Mouse (Mus musculus): ENCODE measurements around the gene Fgf14. TPM values are rescaled to one million over a fixed set of nuclear protein-coding genes. Genes with fewer than 3 reads are reported as not detected.
"Not testable (repeated sequence)": the region's sequence is repeated elsewhere in the genome, so short reads cannot be mapped to it uniquely, and the experiment has no call there.

The Fgf14 gene
- polyA plus RNA-seq, 1 experiment from 2014 or later = 0.03 TPM

DNA sequence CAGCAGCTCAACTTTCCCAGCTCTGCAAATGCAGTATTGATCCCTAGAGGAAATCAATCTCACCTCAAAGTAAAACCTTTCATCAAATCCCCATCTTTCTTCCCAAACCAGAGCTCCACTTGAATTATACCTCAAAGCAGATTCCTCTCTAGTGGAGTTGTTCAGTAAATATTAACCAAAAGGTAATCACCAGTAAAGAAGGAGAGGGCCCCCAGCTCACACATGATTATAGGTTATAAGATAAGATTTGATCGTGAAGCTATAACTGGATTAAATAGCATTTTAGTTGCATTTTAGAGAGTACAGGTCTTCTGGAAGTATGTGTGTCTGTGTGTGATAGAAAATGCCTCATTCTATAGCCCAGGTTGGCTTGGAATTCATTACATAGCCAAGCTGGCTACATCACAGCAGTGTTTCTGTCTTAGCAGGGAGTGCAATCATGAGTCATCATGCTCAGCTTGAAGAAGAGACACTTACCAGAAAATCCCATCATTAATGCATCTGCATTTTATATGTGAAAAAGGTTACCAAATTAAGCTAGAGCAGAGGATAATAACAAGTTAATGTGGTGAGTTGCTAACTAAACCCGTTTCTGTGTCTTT lies 202.8 kb downstream of the Fgf14 start:
- Histone ChIP-seq H3K36me3 (replicated peaks) (no peaks in the 10 kb centered on the region), H3K4me1 (replicated peaks) (no peaks in the 10 kb centered on the region), H3K27me3 (no peaks in the 10 kb centered on the region), H3K27ac (replicated peaks) (no peak overlapping the region), H3K9me3 (replicated peaks) (no peaks in the 10 kb centered on the region), H3K9ac (no peak overlapping the region), H3K4me2 (no peak overlapping the region), H3K4me3 (replicated peaks) (no peak overlapping the region)
- WGBS (ENCODE audit: insufficient replicate concordance) = 41% methylated on average over 2 of the region's 2 CpGs
- ATAC-seq (ENCODE audit: insufficient read depth) = no peak

DNA sequence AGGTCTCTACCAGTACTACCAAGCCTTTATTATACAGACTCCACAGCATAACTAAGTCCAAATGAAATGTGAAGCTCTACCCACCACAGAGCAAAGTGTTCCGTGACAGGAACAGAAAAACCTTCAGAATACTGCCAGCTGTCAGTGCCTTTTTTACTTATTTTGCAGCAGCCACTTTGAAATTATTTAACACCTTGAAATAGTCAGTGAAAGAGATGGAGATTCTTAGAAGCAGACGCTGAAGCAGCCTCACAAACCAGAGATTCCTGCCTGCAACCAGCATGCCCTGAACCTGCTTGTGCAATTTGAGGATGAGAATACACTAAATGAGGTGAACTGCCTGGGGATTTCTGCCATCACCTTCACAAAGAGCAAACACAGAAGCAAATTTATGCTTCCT lies 206.0 kb downstream of the Fgf14 start:
- no peaks in the 10 kb centered on the region for H3K27me3 ChIP-seq
- no peaks in the 10 kb centered on the region for H3K4me1 ChIP-seq (replicated peaks)
- no peaks in the 10 kb centered on the region for H3K36me3 ChIP-seq (replicated peaks)
- ATAC-seq (ENCODE audit: insufficient read depth) = no peak
- 48% methylated on average over 2 of the region's 2 CpGs for WGBS (ENCODE audit: insufficient replicate concordance)
- no peak overlapping the region for H3K4me3 ChIP-seq (replicated peaks)
- H3K9me3 ChIP-seq (replicated peaks) = no peaks in the 10 kb centered on the region
- H3K4me2 ChIP-seq = no peak overlapping the region
- H3K27ac ChIP-seq (replicated peaks) = no peak overlapping the region
- no peak overlapping the region for H3K9ac ChIP-seq

GRCm38 (mm10) chr14:124455120-124455519 lies 221.8 kb downstream of the Fgf14 start:
- WGBS (ENCODE audit: insufficient replicate concordance) = 63% methylated on average over 1 of the region's 1 CpGs
- H3K27ac ChIP-seq (replicated peaks) = no peak overlapping the region
- no peak overlapping the region for H3K4me3 ChIP-seq (replicated peaks)
- H3K4me1 ChIP-seq (replicated peaks) = no peaks in the 10 kb centered on the region
- no peaks in the 10 kb centered on the region for H3K27me3 ChIP-seq
- ATAC-seq (ENCODE audit: insufficient read depth) = no peak
- H3K36me3 ChIP-seq (replicated peaks) = no peaks in the 10 kb centered on the region
- H3K9ac ChIP-seq = no peak overlapping the region
- H3K4me2 ChIP-seq = no peak overlapping the region
- no peaks in the 10 kb centered on the region for H3K9me3 ChIP-seq (replicated peaks)

DNA sequence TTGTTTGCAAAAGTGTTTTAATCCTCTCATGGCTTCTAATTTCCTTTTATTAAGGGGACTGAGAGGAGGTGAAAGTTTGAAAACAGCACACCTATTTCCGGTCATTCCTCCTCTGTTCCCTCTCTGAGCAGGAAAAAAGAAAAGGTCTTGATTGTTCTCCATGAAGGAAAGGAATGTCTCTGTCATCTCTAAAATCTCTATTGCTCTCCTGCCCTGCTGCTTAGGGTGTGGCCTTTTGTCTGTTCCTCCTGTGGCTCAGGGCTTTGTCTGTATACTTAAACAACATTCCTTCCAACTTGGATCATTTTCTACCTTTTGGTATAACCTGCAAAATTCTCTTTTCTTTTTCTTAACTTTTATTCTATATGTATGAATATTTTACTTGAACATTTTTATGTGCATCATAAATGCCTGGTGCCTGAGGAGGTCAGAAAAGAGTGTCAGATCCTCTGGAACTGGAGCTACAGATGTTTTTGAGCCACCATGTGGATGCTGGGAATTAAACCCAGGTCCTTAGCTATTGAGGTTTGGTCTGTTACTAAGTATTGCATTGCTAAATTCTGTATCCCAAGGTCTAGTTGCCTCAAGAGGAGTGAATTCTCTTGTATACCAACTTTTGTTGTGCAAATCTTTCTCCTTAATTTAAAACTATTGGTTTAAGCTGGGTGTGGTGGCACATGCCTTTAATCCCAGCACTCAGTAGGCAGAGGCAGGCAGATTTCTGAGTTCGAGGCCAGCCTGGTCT lies 230.7 kb downstream of the Fgf14 start:
- Histone ChIP-seq H3K9ac (no peak overlapping the region), H3K27me3 (no peaks in the 10 kb centered on the region), H3K36me3 (replicated peaks) (no peaks in the 10 kb centered on the region), H3K27ac (replicated peaks) (no peak overlapping the region), H3K4me2 (no peak overlapping the region), H3K9me3 (replicated peaks) (no peaks in the 10 kb centered on the region), H3K4me1 (replicated peaks) (no peaks in the 10 kb centered on the region), H3K4me3 (replicated peaks) (no peak overlapping the region)
- ATAC-seq (ENCODE audit: insufficient read depth) = no peak
- WGBS (ENCODE audit: insufficient replicate concordance) = 43% methylated on average over 2 of the region's 2 CpGs

GRCm38 (mm10) chr14:124444831-124445230 lies 232.1 kb downstream of the Fgf14 start:
- ATAC-seq (ENCODE audit: insufficient read depth) = no peak
- Histone ChIP-seq H3K4me3 (replicated peaks) (no peak overlapping the region), H3K4me1 (replicated peaks) (no peaks in the 10 kb centered on the region)

DNA sequence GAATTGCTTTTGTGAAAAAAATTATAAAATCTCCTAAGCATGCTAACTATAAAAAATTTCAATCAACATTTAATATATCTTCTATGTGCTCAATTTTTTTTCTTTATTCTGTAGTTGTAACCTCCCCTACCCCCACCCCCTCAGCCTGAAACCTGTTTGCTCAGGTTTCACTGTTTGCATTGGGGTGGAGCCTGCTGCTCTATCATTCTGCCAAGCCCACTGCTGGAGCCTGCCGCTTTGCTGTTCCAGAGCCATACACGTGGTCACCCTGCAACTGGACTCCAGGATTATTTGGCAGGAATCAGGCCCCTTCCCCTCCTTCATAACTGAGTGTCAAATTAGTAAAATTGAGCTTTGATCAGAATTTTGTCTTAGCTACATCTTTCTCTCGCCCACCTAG lies 237.6 kb downstream of the Fgf14 start:
- not testable (repeated sequence) for H3K9ac ChIP-seq; H3K27ac ChIP-seq (replicated peaks); H3K4me2 ChIP-seq; H3K9me3 ChIP-seq (replicated peaks); H3K36me3 ChIP-seq (replicated peaks); H3K4me3 ChIP-seq (replicated peaks); H3K27me3 ChIP-seq; ATAC-seq (ENCODE audit: insufficient read depth); H3K4me1 ChIP-seq (replicated peaks)
- 20% methylated on average over 3 of the region's 3 CpGs for WGBS (ENCODE audit: insufficient replicate concordance)

More at GRCm38 (mm10) chr14:124444831-124445230, 232.1 kb downstream of the Fgf14 start:
- no peak overlapping the region for H3K27ac ChIP-seq (replicated peaks)
- no peak overlapping the region for H3K4me2 ChIP-seq
- H3K36me3 ChIP-seq (replicated peaks) = no peaks in the 10 kb centered on the region
- no peak overlapping the region for H3K9ac ChIP-seq
- H3K9me3 ChIP-seq (replicated peaks) = no peaks in the 10 kb centered on the region
- no peaks in the 10 kb centered on the region for H3K27me3 ChIP-seq

GRCm38 (mm10) chr14:124411890-124412289 lies 265.0 kb downstream of the Fgf14 start:
- Histone ChIP-seq H3K27me3 (no peaks in the 10 kb centered on the region), H3K9ac (no peak overlapping the region), H3K27ac (replicated peaks) (no peak overlapping the region), H3K4me2 (no peak overlapping the region), H3K4me3 (replicated peaks) (no peak overlapping the region), H3K36me3 (replicated peaks) (no peaks in the 10 kb centered on the region), H3K9me3 (replicated peaks) (no peaks in the 10 kb centered on the region), H3K4me1 (replicated peaks) (no peaks in the 10 kb centered on the region)
- ATAC-seq (ENCODE audit: insufficient read depth) = no peak
- 58% methylated on average over 2 of the region's 2 CpGs for WGBS (ENCODE audit: insufficient replicate concordance)

DNA sequence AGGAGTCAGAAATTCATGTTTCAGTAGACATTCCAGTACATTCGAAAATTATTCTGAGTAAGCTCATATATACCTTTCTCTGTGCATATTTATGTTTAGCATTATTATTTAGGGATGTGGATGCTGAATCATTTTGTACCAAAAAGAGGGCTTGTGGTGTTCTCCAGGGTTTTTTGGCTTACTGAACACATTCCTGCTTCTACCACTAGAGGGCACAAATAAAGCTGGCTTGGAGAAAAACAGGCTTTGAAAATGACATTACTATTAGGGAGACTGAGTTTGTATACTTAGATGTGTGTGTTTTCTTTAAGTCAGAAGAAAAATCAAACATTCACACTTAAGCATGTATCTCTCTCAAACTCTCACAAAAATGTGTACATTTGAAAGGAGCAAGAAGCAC lies 266.0 kb downstream of the Fgf14 start:
- no peak for ATAC-seq (ENCODE audit: insufficient read depth)
- H3K27ac ChIP-seq (replicated peaks) = no peak overlapping the region

DNA sequence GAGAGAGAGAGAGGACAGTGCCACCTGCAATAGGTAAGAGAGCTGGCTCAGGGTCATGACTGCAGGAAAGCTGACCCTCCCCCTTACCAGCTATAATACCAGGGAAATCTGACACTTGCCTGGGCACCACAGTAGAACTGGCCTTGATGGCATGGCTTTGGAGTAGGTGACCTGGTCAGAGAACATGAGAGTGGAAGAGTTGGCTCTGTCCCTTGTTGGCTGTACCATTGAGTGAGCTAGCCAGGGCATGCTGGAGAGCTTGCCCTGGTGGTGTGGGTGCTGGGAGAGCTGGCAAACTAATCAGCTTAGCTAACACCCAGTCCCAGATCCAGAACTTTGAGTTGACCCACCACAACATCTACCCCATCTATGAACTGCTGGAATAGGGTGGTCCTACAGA lies 348.5 kb downstream of the Fgf14 start:
- Histone ChIP-seq H3K4me2 (no peak overlapping the region), H3K4me3 (replicated peaks) (no peak overlapping the region), H3K27me3 (no peaks in the 10 kb centered on the region), H3K36me3 (replicated peaks) (no peaks in the 10 kb centered on the region), H3K9ac (no peak overlapping the region), H3K27ac (replicated peaks) (no peak overlapping the region), H3K9me3 (replicated peaks) (no peaks in the 10 kb centered on the region), H3K4me1 (replicated peaks) (no peaks in the 10 kb centered on the region)
- no peak for ATAC-seq (ENCODE audit: insufficient read depth)

More for the DNA sequence above, 266.0 kb downstream of the Fgf14 start:
- WGBS (ENCODE audit: insufficient replicate concordance) = 2% methylated on average over 1 of the region's 1 CpGs
- H3K4me1 ChIP-seq (replicated peaks) = no peaks in the 10 kb centered on the region
- no peaks in the 10 kb centered on the region for H3K9me3 ChIP-seq (replicated peaks)
- no peak overlapping the region for H3K4me2 ChIP-seq
- no peaks in the 10 kb centered on the region for H3K36me3 ChIP-seq (replicated peaks)
- H3K4me3 ChIP-seq (replicated peaks) = no peak overlapping the region
- no peaks in the 10 kb centered on the region for H3K27me3 ChIP-seq
- no peak overlapping the region for H3K9ac ChIP-seq

DNA sequence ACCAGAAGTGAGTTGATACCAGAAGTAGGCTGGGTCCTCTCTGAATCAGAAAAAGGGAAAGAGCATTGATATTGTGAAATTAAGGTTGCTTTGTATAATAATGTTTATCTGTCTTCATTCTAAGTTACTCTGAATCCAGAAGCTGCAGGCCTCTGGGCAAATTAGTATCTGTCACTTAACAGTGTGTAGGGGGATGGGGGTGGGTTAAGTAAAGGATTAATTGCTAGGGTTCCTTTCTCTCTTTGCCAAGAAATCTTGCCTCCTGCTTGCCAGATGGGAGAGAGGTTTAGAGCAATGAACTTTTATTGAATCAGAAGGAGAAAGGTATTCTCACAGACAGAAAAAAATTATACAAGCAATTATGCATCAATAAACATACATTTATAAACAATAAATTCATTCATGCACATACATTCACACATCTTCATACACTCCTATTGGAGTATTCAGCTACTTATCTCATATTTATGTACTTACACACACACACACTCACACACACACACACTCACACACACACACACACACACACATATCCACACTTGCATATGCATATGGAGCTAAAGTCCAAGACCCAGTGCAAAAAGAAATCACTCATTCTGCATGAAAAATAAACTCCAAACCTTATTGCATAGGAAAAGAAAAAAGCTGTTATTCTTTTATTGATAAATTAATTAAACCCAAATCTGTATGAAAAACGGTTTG lies 357.8 kb downstream of the Fgf14 start:
- H3K9me3 ChIP-seq (replicated peaks) = no peaks in the 10 kb centered on the region
- no peaks in the 10 kb centered on the region for H3K4me1 ChIP-seq (replicated peaks)
- H3K4me2 ChIP-seq = no peak overlapping the region
- H3K27me3 ChIP-seq = no peaks in the 10 kb centered on the region
- H3K4me3 ChIP-seq (replicated peaks) = no peak overlapping the region
- WGBS (ENCODE audit: insufficient replicate concordance) = 9% methylated on average over 1 of the region's 1 CpGs
- H3K27ac ChIP-seq (replicated peaks) = no peak overlapping the region
- H3K9ac ChIP-seq = no peak overlapping the region
- H3K36me3 ChIP-seq (replicated peaks) = no peaks in the 10 kb centered on the region
- no peak for ATAC-seq (ENCODE audit: insufficient read depth)

DNA sequence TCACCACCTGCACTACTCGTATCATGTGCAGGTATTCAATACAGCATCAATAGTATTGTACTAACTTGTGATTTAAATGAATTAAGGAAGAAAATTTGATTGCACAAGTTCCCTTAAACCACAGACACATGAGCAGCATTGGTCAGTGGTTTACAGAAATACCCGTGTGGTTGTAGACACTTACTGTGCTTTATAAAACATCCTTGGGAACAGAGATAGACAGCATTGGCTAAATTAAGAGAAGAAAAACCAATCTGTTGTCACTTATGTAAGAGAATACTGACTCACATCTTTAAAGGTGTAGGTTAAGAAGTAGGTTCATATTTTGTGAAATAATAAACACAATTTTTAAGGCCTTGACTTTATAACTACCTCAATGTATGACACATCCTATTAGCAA lies 361.4 kb downstream of the Fgf14 start:
- Histone ChIP-seq H3K27ac (replicated peaks) (no peak overlapping the region), H3K36me3 (replicated peaks) (no peaks in the 10 kb centered on the region), H3K4me3 (replicated peaks) (no peak overlapping the region), H3K9ac (no peak overlapping the region), H3K9me3 (replicated peaks) (no peaks in the 10 kb centered on the region), H3K4me1 (replicated peaks) (no peaks in the 10 kb centered on the region), H3K4me2 (no peak overlapping the region), H3K27me3 (no peaks in the 10 kb centered on the region)
- no peak for ATAC-seq (ENCODE audit: insufficient read depth)
- WGBS (ENCODE audit: insufficient replicate concordance) = 49% methylated on average over 2 of the region's 2 CpGs
